ENCODE assay signal across 18 mouse cellular contexts in genomic region chr5:33637606-33638350, GRCm38 (mm10). TPM values are rescaled to one million over a fixed set of nuclear protein-coding genes. Genes with fewer than 3 reads are reported as not detected.
"Had no signal": no experiment of that assay in that cellular context is flagged by ENCODE, and none has a peak within 500 bp of the region (broad histone marks: within the 10 kb centered on the region; RNA-seq: fewer than 3 reads in every experiment).

No protein-coding gene starts in this region.

- H3K27me3 ChIP-seq: kidney, embryonic 15.5 days; limb, embryonic 12.5 days; limb, embryonic 15.5 days; liver, embryonic 12.5 days; liver, embryonic 15.5 days had no signal

- H3K9ac ChIP-seq: kidney, embryonic 15.5 days; limb, embryonic 12.5 days; limb, embryonic 15.5 days; liver, embryonic 12.5 days; liver, embryonic 15.5 days had no signal

- DNase-seq: kidney, adult 11 months; kidney, adult 8-10 months; kidney, postnatal 10 days; kidney, postnatal 36 days; layer of hippocampus, postnatal 36 days; lung, adult 2 months; lung, postnatal 14 days; lung, postnatal 4 days; thymus, adult 18-20 months; thymus, postnatal 4 days had no signal

- H3K9me3 ChIP-seq: kidney, embryonic 15.5 days; limb, embryonic 12.5 days; limb, embryonic 15.5 days; liver, embryonic 12.5 days; liver, embryonic 15.5 days had no signal

- H3K4me1 ChIP-seq: kidney, embryonic 15.5 days; limb, embryonic 12.5 days; limb, embryonic 15.5 days had no signal

- H3K27ac ChIP-seq: kidney, embryonic 15.5 days; limb, embryonic 12.5 days; limb, embryonic 15.5 days; liver, embryonic 12.5 days; liver, embryonic 15.5 days had no signal

- ATAC-seq: liver, embryonic 12.5 days had no signal

- H3K4me3 ChIP-seq: kidney, embryonic 15.5 days; left cerebral cortex, adult 2 months; limb, embryonic 12.5 days; limb, embryonic 15.5 days; liver, embryonic 12.5 days; liver, embryonic 15.5 days had no signal

- H3K4me2 ChIP-seq: kidney, embryonic 15.5 days; limb, embryonic 12.5 days; limb, embryonic 15.5 days; liver, embryonic 12.5 days; liver, embryonic 15.5 days had no signal

RNA-seq across cellular contexts. Expression of gene Gm9903, which starts 8.1 kb away (rescaled TPM):
- total RNA-seq: megakaryocyte-erythroid progenitor cell, adult 5-6 weeks; midbrain, postnatal 0 days had no signal
